Mouse (Mus musculus) megakaryocyte, embryonic 14.5 days (primary cell): Measurements from ENCODE around the gene Stxbp5.

ENCODE experiments used
- FLI1 ChIP-seq: IDR thresholded peaks from 2 replicates; pipeline ENCODE4 v1.6.1; 2012; ENCODE audit warnings: low read length, inconsistent platforms, mixed read lengths
- GATA1 ChIP-seq: IDR thresholded peaks from 3 replicates; pipeline ENCODE4 v1.6.1; 2012; ENCODE audit warnings: mixed read lengths, low read length, inconsistent platforms, borderline replicate concordance

DNA sequence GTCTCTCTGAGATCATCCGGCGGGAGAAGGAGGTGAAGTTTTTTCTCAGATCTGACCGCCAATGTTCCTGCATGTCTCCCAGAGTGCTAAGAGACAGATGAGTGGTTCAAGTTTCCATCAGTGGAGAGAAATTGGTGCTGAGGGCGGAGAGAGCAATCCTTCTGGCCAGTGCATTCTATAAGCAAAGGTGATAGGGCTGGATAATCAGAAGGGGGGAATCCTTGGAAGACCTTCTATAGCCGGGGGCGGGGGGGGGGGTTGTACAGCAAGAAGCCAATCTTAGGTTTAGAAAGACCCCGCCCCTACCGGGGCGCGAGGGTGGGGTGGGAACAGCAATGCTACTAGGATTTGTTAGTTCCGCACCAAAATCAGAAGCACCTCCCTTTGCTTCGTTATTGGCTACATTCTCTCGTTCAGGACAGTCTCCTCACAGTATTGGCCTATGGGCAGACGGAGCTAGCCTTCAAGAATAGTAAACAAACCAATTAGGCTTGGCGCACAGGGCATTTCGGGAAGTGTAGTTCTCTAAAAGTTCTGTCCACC is 889 bp upstream of the Stxbp5 start:
- no peak for TF ChIP-seq GATA1
- TF ChIP-seq FLI1, result no peak
